Mouse (Mus musculus) kidney, postnatal 25 days (tissue): ENCODE results near the gene Pnliprp2.

Experiments
- DNase-seq, 2 experiments: peaks; one replicate each; pipeline ENCODE4 v3.0.0; 2021; ENCODE audit warnings: mixed read lengths in 2 of 2

Gene Pnliprp2

GRCm38 (mm10) chr19:58759423-58759822 lies at the start of gene Pnliprp2:
Gene Pnliprp2, plus strand, starts transcription at chr19:58759719.
- DNase-seq, result peak; percentile 71 to 76

DNA sequence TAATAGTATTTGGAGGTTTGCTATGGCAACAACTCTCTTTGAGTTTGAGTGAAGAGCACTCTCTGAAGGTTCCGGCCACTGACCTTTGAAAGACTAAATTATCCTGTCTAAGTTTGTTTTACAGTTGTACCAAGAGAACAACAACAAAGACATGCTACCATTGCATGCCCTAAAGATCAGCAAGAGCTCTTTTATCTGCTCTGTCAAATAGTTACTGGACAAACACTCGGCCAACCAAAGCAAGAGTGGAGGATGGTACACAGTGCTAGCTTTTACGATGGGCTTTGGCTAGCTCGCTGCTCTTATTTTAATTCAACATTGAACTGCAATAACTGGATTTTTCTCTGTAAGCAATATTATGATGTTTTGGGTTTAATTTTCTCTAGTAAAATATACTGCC lies 41.6 kb upstream of the Pnliprp2 start:
- no peak for DNase-seq

GRCm38 (mm10) chr19:58720439-58720838 lies 39.1 kb upstream of the Pnliprp2 start:
- no peak for DNase-seq

DNA sequence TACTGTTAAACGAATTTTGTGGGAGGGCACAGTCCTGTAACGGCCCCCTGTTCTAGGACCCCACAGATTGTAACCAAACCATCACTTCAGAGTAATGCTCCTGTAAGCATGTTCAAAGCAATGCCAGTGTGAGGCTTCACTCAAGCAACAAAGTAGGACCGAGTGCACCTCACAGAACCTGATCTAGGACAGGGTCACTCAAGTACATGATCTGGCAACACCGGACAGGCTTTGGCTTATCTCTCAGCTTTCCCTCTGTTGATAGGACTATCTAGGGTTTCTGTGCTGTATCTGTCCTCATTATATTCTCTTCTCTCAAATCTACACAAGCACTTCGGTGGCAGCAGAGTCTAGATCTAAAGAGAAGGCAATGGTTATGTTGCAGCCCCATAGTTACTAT lies 33.0 kb upstream of the Pnliprp2 start:
- DNase-seq, result no peak

- DNase-seq, result no peak
Measured at GRCm38 (mm10) chr19:58727756-58728155, 31.8 kb upstream of the Pnliprp2 start.

DNA sequence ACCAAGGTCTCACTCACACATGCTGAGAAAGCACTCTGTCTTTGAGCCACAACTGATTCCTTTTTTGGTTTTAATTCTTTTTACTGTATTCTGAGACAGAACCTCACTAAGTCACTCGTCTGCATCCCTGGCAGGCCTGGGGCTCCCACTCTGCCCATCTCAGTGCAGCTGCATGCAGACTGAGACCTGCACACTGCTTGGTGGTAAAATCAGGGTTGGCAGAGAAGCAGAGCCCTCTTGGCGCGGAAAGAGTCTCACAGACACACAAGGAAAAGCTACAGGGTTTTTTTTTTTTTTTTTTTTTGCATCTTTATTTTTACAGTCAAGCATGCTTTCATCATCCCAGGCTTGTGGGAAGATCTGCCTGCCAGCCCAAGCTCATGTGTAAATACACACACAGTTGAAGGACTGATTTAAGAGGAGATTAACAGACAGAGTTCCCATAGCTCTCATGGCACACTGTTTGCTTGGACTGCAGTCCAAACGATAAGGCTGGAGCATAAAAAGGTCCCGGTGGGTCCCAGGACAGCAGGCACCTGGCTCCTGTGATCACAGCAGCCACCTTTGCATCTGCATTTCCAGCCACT lies 31.0 kb upstream of the Pnliprp2 start, which contains the start of gene Pnliprp1:
Pnliprp1 (plus strand) TSS at position 443 of the 587 bp plus-strand sequence.
- no peak for DNase-seq

GRCm38 (mm10) chr19:58733216-58733615 lies 26.3 kb upstream of the Pnliprp2 start:
- peak; percentile 29 to 64 for DNase-seq

DNA sequence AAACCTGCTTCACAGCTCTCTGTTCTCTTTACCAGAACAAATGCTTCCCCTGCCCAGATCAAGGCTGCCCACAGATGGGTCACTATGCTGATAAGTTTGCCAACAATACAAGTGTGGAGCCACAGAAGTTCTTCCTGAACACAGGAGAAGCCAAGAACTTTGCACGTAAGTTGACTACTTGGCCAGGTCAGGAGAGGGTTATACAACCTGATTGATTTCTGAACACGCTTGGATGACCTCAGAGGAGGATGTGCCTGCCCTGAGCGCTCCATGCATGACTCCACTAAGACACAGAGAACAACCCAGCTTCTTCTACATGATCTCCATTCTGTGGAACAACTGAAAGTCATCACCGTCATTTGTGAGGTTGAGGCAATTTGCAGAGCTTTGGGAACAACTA lies 21.4 kb upstream of the Pnliprp2 start:
- DNase-seq, result no peak

DNA sequence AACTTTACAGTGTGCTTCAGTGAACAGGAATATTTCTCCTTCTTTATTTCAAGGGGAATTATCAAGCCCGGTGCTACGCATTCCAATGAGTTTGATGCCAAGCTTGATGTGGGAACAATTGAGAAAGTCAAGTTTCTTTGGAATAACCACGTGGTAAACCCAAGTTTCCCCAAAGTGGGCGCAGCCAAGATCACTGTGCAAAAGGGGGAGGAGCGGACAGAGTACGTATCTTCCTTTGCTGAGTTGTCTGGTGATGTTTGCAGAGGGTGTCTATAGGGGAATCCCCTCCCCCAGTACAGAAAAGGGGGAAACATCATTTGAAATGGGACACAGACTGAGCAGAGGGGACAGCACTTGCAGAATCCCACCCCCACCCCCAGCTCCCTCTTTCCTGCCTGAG lies 18.5 kb upstream of the Pnliprp2 start:
- no peak for DNase-seq

GRCm38 (mm10) chr19:58742711-58743110 lies 16.8 kb upstream of the Pnliprp2 start:
- no peak for DNase-seq

- DNase-seq, result no peak
Measured at GRCm38 (mm10) chr19:58743736-58744135, 15.8 kb upstream of the Pnliprp2 start.

GRCm38 (mm10) chr19:58747498-58748000 lies 12.0 kb upstream of the Pnliprp2 start:
- DNase-seq, result no peak

DNA sequence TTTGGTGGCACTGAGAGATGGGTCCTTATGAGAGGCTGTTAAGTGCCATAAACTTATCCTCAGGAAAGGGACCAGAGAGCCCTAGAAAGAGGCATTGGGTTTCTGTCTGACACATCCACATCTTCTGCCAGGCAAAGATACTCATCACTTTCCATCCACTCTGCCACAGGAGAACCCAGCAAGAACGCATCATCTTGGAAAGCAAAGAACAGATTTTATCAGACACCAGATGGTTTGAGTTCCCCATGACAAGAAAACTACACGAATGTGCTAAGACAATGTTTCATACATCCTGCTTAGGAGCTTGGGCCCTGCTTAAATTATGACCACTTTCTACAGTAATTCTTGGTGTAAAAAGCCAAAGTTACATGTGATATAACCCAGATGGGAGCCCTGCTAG lies 8.7 kb upstream of the Pnliprp2 start:
- no peak for DNase-seq

DNA sequence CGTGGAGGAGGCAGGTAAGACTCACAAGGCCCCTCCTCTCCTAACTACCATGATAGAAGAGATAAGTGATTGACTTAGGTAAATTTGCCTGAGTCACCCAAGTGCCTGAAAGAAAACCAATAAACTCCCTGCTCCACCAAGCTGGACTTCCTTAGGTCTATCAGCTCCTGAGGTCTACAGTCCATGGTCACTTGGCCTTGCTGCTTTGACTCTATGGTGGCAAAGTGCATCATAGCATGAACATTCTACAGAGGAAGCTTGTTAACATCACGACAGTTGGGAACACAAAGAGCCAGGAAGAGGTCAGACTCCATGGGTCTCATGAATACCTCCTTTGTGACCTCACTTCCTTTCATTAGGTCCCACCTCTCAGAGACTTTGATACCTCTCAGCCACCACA lies 8.0 kb upstream of the Pnliprp2 start:
- no peak for DNase-seq

DNA sequence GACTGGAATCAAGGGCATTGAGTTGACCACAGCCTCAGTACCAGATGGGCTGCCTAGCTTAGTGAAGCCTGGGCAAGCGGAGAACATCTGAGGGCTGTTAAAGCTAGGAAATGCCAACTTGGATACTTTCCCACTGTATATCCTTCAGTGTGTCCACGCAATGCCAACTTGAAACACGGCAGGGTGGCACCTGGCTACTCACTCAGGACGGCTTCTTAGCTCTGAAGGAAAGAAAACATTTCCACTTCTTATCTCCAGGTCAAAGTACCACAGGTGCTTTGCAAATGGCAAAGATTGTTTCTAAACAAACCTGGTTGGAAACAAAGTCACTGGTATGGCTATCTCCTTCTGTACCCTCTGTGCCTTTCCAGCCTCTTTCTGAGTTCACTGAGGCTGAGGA lies 648 bp upstream of the Pnliprp2 start:
- DNase-seq, result no peak

GRCm38 (mm10) chr19:58762316-58762715 lies 2.8 kb downstream of the Pnliprp2 start:
- no peak for DNase-seq

DNA sequence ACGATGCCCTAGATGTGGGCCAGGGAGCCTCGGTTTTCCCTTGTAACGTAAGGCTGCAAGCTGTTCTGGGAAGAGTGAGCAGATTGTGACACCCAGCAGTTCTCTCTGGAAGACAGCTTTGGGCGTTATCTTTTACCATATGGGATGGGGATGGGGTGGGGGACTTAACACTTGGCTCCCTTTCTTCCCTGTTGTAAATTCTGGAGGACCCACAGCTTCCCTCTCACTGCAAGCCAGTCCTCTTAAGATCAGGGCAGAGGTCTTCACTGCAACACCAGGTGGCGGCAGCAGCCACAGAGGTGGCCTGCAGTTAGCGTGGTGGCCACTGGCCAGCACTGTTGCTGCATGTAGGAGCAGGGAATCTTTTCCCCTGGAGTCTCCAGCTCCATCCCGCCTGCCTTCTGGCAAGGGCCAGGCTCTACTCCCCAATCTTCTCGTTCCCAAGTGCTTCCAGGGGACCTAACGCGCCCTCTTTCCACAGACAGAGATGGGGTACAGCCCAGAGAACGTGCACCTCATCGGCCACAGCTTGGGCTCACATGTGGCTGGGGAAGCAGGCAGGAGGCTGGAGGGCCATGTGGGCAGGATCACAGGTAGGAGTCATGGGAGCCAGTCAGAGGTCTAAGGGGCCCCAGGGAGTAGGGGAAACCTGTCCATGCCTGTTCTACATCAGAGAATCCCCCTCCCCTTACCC lies 3.5 kb downstream of the Pnliprp2 start:
- peak; percentile 64 to 74 for DNase-seq

DNA sequence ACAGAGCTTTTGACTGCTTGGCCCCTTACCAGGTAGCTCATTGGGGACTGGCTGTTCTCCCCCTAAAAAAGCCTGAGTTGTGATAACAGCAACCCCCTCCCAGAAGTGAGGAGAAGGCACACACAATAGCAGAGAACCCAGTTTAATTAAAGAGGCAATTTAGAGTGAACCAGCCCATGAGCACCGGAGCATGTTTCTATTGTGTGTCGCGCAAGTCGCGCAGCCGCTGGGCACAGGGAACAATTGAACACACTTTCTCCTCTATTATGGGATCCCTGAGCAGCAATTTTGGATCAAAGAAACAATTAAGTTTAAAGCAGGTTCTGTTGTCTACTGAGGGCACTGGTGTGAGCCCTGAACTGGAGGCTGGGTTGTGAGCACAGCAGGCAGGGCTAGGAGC lies 7.8 kb downstream of the Pnliprp2 start:
- DNase-seq, result no peak

DNA sequence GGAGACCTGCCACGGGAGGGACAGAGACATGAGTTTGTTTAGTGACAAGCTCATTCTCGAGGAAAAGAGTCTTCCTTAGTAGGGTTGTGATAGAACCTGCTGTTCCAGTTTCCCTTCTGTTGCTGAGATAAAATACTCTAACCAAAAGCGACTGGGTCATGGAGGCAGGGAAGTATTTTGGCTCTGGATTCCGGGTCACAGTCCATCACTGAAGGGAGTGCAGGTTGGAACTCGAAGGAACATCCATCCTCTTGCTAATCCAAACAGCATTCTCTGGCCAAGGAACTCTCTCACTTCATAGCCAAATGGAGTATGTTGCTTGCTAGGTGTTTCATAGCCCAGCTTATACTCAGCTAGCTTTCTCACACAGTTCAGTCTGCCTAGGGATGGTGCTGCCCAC lies 16.9 kb downstream of the Pnliprp2 start:
- DNase-seq, result no peak

DNA sequence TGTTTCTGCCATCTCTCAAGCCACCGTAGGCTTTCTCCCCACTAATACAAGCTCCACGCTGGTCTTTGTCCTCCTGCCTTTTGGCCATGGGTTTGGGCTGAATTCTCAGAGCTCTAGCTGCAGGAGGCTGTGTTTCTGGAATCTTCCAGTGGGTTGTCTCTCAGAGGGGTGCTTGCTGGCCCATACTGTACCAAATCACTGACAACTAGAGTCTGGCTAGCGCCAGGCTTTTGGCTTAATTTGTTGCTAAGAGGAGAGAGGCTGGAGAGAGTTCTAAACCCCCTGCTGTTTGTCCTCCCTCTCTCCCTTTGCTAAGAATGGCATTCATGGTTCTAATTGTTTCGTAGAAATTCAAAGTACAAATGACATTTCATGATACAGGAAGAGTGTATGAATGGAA lies 22.0 kb downstream of the Pnliprp2 start:
- no peak for DNase-seq

DNA sequence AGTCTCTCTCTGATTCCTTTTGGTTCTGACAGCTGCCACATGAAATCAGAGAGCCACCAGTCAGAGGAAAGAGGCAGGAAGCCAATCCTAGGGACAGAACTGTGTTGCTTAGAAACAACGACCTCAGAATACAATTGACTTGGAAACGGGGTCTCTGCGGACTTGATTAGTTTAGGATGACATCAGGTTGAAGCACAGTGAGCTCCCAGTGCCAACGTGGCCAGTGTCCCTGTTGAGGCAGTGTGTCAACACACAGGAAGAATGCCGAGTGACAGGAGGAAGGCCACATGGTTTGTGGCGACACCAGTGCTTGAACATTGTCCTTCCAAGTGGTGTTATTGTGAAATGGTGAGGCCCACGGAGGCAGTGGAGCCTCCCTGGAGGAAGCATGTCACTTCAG lies 24.4 kb downstream of the Pnliprp2 start:
- DNase-seq, result no peak

DNA sequence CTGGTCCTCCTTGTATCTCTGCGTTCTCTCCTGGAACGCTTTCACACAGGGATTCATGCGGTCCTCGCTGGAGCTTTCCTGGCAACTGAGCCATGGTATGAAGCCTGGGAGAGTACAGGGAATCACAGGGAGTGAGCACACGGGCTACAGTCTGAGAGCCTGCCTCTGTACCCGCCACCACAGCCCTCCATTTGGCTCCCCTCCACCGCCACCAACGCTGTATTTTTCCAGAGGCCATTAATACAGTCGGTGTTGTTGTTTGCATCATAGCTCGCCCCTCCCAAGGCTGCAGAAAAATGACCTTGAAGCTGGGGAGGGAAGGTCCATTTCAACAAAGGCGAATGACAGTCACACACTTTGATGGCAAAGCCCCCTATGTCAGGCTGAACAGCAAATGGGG lies 29.7 kb downstream of the Pnliprp2 start:
- DNase-seq, result no peak

DNA sequence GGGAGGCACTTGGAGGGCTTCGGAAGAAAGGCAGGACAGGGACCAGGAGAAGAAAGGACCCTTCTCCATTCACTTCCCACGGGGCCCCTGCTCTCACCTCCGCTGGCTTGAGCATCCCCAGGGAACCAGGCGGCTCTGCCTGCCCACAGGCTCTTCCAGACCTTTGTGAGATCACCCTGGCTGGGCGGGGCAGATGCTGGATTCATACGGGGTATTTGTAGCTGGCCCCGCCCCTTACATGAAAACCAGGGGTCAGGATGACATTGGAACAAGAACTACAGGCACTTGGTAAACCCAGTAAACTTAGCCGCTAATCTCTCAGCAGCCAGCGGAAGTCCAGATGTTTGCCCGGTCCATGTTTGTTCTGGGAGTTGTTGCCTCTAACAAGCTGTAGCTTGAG lies 34.8 kb downstream of the Pnliprp2 start, which contains the start of gene 1700019N19Rik:
1700019N19Rik (minus strand) TSS at position 178 of the 400 bp plus-strand sequence.
- DNase-seq, result no peak

DNA sequence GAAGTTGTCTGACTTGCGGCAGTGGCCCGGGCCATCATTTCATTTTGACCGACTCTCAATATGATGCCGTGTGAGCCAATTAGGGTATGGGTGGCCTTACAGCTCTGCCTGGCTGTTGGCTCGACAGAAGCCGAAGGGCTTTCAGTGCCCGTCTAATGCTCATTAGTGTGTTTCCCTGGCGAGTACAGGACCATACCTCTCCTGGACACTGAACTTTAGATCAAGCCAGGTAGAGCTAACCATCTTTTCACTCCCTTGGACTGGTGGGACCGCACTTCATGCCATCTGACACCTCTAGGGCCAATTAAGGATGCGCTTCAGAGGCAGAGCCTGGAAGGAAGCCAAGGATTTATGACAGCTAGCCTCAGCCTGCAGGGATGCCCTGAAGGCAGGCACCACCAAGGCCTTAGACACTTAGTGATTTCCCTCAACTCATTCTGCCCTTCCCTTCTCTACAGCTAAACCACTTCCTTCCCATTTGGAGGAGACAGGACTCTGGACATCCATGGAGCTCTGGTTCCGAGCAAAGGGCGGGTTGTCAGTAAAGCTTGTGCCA lies 35.7 kb downstream of the Pnliprp2 start:
- DNase-seq, result no peak
